Comparison of ENCODE assay signal across 9 mouse cellular contexts in genomic region chr9:44502006-44502405, GRCm38 (mm10). TPM values are rescaled to one million over a fixed set of nuclear protein-coding genes. Genes with fewer than 3 reads are reported as not detected.
DNase-seq lines count a peak whose midpoint lies in the region; ATAC-seq and TF ChIP-seq lines count a peak whose summit lies in the region.
"Had no signal": no experiment of that assay in that cellular context is flagged by ENCODE, and none has a peak within 500 bp of the region (broad histone marks: within the 10 kb centered on the region; RNA-seq: fewer than 3 reads in every experiment).

No protein-coding gene starts in this region.

- H3K27me3 ChIP-seq in G1E (ENCODE audit: insufficient read depth, low read length): peaks cover 46% of the 10 kb centered on the region
- H3K27me3 ChIP-seq: hindbrain, embryonic 15.5 days had no signal

- DNase-seq in 416B (ENCODE audit: low read depth) (peak; percentile 76), G1E (ENCODE audit: low spot score) (peak; percentile 58)
- DNase-seq in cerebellum, postnatal 14 days: peak; percentile 95
- DNase-seq in gastrocnemius, adult 18-20 months (ENCODE audit: low spot score): peak; percentile 89
- peak; percentile 81 to 92 for DNase-seq in kidney, adult 8-10 months
- peak; percentile 89 for DNase-seq in lung, postnatal 10 days
- peak; percentile 92 for DNase-seq in retina, embryonic 14.5 days (ENCODE audit: low spot score)
- peak; percentile 83 for DNase-seq in urinary bladder, postnatal 25 days (ENCODE audit: low spot score)

- ATAC-seq in G1E (ENCODE audit: extremely low read depth, insufficient number of reproducible peaks, low FRiP score, poor library complexity, severe bottlenecking): no peak

- no peak overlapping the region for H3K4me3 ChIP-seq in G1E (ENCODE audit: low read depth, low read length)
- H3K4me3 ChIP-seq: hindbrain, embryonic 15.5 days had no signal

- peak; percentile 92 for TF ChIP-seq CTCF in G1E (IDR thresholded peaks at IDR 0.05; ENCODE audit: low read depth, low read length)

- no peaks in the 10 kb centered on the region for H3K36me3 ChIP-seq in G1E (replicated peaks)

- no peaks in the 10 kb centered on the region for H3K9me3 ChIP-seq in G1E (replicated peaks)
- H3K9me3 ChIP-seq: hindbrain, embryonic 15.5 days had no signal

- peaks cover 14% of the 10 kb centered on the region; the same call in 1 of the 2 replicates for H3K4me1 ChIP-seq in G1E (ENCODE audit: insufficient read depth, low read depth, low read length)

RNA-seq across cellular contexts. Expression of gene Bcl9l, which starts 19.4 kb away (rescaled TPM):
- 0.15 TPM in 1 of 2 replicates, not detected in the other for total RNA-seq in G1E (2014; fragmentation: Nextera tagmentation)
- total RNA-seq in G1E (2017): 0.16 and 0.17 TPM in 2 replicates
- 0.09 and 0.14 TPM in 2 replicates for polyA plus RNA-seq in G1E (2012)
- total RNA-seq in gastrocnemius, adult 18-20 months (2021): 10 to 100 TPM; 36.0 to 36.6 TPM

RNA-seq across cellular contexts. Expression of gene Upk2, which starts 47.2 kb away (rescaled TPM):
- total RNA-seq in G1E (2014; fragmentation: Nextera tagmentation) (not detected in 2 replicates), G1E (2017) (not detected in 2 replicates)
- polyA plus RNA-seq in G1E (2012): not detected in 2 replicates
- under 1 TPM; 0.43 to 0.83 TPM for total RNA-seq in gastrocnemius, adult 18-20 months (2021)
- polyA plus RNA-seq: hindbrain, embryonic 15.5 days had no signal

RNA-seq across cellular contexts. Expression of gene Cxcr5, which starts 59.7 kb away (rescaled TPM):
- not detected in 2 replicates for total RNA-seq in G1E (2014; fragmentation: Nextera tagmentation)
- 0.06 and 0.22 TPM in 2 replicates for total RNA-seq in G1E (2017)
- polyA plus RNA-seq in G1E (2012): not detected in 2 replicates
- not detected for total RNA-seq in gastrocnemius, adult 18-20 months (2021)
- polyA plus RNA-seq: hindbrain, embryonic 15.5 days had no signal

Comparison
In these comparisons a context has a peak if more than half of its experiments do, and no peak if none do; other contexts are left out.
1. RNA of gene Bcl9l, which starts 19.4 kb away (total RNA-seq): 36.0 to 36.6 TPM in gastrocnemius, adult 18-20 months; 0.15 to 0.17 TPM in G1E; every median in the first group is over 10 times any median in the second.
2. Peak in every context shown above with its lines, with median percentiles within 50 percentile points of each other: DNase-seq.